Mouse (Mus musculus): ENCODE data around the gene Ugt3a2.

Gene Ugt3a2

DNA sequence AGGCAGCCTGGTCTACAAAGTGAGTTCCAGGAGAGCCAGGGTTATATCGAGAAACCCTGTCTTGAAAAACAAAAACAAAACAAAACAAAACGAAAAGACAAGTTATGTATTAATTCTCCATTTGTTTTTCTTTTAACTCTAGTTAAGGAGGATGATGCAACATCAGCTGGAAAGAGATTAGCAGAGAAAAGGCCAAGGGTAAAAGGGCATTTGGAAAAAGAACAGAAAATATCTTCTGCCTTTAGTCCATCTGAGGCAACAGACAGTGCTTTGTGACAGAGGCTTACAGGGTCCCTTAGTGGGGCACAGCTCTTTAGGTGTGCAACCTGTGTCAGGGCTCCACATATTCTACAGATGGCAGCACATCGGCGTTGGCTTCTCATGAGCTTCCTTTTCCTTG lies at the start of gene Ugt3a2:
Gene Ugt3a2 (plus strand): TSS at position 210 of the 400 bp plus-strand sequence.
- no peak for DNase-seq (ENCODE audit: low spot score)

DNA sequence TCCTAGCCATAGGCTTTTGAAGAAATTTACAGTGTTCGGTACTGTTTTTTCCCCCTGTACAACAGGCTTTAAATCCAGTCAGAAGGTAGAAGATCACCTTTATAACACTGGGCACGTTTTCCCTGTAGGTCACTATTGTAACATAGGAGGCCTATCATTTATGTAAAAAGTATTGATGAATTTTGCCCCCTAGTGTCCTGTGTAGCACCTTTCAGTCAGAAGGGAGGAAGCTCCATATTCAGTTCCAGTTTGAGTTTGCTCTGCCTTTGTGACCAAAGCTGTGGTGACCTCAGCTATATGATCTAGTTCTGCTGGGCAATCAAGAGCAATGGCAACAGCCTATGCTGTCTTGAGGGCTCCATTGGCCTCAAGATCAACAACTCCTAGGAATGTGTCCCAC lies 45.7 kb upstream of the Ugt3a2 start:
- DNase-seq (ENCODE audit: low spot score): no peak

DNA sequence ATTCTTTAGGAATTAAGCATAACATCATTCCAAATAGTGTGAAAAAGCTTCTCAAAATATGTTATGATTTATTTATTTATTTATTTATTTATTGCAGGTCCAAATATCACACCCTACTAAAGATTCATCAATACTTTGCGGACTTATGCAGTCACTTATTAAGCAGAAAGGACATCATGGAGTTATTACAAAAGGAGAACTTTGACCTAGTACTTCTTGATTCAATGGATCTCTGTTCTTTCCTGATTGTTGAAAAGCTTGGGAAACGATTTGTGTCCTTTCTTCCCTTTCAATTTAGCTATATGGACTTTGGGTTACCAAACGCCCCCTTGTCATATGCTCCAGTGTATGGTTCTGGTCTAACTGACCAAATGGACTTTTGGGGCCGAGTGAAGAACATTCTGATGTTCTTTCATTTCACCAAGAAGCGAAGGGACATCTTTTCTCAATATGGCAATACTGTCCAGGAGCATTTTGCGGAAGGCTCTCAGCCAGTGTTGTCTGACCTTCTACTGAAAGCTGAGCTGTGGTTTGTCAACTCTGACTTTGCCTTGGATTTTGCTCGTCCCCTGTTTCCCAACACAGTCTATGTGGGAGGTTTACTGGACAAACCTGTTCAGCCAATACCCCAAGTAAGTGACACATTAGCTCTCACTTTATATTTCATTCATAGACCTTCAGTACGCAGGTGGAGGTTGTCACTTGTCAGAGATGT lies 29.2 kb upstream of the Ugt3a2 start:
- no peak for DNase-seq (ENCODE audit: low spot score)

DNA sequence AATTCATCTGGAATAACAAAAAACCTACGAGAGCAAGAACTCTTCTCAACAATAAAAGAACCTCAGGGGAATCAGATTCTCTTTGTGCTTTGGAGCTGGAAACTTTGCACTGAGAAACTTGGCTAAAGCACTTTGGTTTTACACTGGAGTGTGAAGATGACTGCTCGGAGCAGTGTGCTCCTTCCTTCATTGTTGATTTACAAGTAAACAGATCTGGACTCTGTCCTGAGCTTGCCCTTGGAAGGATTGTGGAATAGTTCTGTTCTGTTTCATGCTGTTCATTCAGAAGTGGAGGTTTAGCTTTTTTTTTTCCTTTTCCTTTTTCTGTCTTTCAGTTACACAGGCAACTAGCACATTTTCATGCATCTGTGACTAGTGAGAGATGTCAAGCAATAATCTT lies 754 bp upstream of the Ugt3a2 start:
- DNase-seq (ENCODE audit: low spot score): no peak

DNA sequence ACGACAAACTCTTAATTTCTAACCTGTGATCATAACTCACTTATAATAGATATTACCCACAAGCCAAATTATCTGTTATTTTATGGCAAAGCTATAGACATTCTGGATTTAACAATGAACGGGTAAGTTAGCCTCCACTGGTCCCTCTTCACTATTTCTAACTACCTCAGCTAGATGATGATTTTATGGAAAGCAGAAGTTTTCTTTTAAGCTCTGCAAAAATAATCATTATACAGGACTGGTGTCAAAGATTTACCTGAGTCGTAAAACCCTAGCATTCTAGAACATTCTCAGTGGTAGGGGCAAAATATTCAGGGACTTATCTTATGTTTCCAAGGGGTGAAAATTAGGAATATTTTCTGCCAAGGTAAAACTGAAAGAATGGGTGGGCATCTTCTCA lies 1.3 kb downstream of the Ugt3a2 start:
- DNase-seq (ENCODE audit: low spot score): no peak

DNA sequence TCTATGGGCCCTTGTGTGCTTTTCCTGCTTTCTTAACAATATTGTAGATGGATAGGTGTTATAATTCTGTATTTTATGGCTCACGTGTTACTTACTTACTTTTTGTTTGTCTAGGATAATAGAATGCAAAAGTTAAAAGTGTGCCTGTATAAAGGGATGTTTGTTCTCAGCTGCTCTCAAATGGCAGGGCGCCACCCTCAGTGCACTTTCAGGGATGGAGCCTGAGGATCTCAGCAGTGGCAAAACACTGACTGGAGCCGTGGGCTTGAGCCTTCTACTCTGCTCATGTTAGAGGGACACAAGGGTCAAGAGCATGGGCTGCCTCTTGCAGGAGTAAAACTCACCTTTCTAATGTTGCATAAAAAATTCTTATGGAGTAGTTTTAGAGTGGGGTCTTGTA lies 1.7 kb downstream of the Ugt3a2 start:
- no peak for DNase-seq (ENCODE audit: low spot score)

DNA sequence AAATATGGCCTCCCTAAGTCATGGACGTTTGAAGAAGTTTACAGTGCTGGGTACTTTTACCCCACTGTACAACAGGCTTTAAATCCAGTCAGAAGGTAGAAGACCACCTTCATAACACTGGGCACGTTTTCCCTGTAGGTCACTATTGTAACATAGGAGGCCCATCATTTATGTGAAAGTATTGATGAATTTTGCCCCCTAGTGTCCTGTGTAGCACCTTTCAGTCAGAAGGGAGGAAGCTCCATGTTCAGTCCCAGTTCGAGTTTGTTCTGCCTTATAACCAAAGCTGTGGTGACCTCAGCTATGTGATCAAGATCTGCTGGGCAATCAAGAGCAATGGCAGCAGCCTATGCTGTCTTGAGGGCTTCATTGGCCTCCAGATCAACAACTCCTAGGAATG lies 13.4 kb downstream of the Ugt3a2 start:
- DNase-seq (ENCODE audit: low spot score): no peak

DNA sequence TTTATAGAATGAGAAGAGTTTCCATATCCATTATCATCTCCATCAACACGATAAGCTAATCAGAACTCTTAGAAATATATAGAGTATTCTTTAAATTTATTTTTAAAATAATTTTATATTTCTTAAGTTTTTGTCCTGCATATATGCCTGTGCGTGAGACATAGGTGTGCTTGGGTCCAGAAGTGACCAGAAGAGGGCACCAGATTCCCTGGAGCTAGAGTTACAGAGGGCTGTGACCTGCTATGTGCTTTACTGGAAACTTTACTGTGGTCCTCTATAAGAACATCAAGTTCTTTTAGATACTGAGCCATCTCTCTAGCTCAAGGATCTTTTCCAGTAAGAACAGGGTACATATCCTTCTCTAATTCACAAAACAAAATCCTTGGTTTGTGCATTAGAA lies 27.5 kb downstream of the Ugt3a2 start:
- peak; percentile 18 for DNase-seq (ENCODE audit: low spot score)

DNA sequence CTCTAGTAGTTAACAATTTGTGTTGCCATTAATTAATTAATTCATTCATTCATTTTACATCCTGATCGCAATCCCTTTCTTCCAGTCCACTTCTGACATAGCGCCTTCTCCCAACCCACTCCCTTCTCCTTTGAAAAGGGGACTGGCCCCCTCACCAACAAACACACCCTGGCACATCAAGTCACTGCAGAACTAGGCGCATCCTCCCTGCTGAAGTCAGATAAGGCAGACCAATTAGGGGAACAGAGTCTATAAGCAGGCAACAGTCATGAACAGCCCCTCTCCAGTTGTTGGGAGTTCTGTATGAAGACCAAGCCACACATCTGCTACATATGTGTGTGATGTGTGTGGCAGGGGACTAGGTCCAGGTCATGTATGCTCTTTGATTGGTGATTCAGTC lies 33.4 kb downstream of the Ugt3a2 start:
- peak; percentile 13 for DNase-seq (ENCODE audit: low spot score)

DNA sequence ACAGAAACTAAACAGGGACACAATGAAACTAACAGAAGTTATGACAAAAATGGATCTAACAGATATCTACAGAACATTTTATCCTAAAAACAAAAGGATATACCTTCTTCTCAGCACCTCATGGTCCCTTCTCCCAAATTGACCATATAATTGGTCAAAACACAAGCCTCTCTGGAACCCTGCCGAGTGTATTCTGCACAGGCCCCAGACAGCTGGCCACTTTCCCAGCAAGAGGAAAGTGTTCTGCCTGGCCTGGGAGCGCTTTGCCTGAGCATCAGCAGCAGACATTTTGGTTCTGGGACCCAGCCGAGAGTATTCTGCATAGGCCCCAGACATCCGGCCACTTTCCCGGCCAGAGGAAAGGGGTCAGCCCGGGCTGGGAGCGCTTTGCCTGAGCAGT lies 40.9 kb downstream of the Ugt3a2 start:
- DNase-seq (ENCODE audit: low spot score): no peak

DNA sequence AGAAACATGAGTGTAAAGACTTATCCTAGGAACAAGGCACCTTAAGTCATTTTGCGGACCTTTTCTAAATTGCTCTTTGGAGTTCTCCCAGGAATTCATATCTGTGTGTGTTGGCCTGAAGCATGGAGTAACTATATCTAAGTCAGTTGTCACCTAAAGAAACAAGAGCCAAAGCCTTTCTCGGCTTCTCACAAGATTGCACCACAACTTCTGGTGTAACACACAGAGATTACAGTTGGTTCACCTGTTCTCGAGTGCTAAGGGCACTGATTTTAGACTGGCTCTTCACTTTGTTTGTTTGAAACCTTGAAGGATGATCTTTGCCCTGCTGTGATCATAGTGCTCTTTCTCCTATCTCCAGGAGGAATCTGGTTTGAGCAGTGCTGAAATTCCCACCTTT lies 74.1 kb downstream of the Ugt3a2 start:
- no peak for DNase-seq (ENCODE audit: low spot score)
